Mouse (Mus musculus) thymus, postnatal 36 days (tissue): ENCODE measurements at regions not wholly inside any gene's neighbourhood (a gene's known extent, or its start where the extent isn't known, plus 50 kb on each side); places are given as distances from the start of the nearest gene placed in this dataset.
"Not testable (repeated sequence)": the region's sequence is repeated elsewhere in the genome, so short reads cannot be mapped to it uniquely, and the experiment has no call there.

ENCODE experiments used
- DNase-seq, 2 experiments: peaks; one replicate each; pipeline ENCODE4 v3.0.0; 2022; ENCODE audit warnings: mixed read lengths in 2 of 2

- no peak for DNase-seq
Observed at GRCm38 (mm10) chr17:83049972-83050535, 165.0 kb upstream of the Pkdcc start.

- DNase-seq: no peak
Observed at GRCm38 (mm10) chr17:83050591-83051197, 164.4 kb upstream of the Pkdcc start.

GRCm38 (mm10) chr17:83052613-83053140, 162.4 kb upstream of the Pkdcc start:
- DNase-seq: no peak

GRCm38 (mm10) chr17:83057832-83058231, 157.3 kb upstream of the Pkdcc start:
- DNase-seq: no peak

- no peak for DNase-seq
Observed at GRCm38 (mm10) chr17:83061843-83062242, 153.2 kb upstream of the Pkdcc start.

GRCm38 (mm10) chr17:83063848-83064247, 151.2 kb upstream of the Pkdcc start:
- no peak for DNase-seq

GRCm38 (mm10) chr17:83064376-83064775, 150.7 kb upstream of the Pkdcc start:
- not testable (repeated sequence) for DNase-seq

GRCm38 (mm10) chr17:83069246-83069645, 145.8 kb upstream of the Pkdcc start:
- no peak for DNase-seq

DNA sequence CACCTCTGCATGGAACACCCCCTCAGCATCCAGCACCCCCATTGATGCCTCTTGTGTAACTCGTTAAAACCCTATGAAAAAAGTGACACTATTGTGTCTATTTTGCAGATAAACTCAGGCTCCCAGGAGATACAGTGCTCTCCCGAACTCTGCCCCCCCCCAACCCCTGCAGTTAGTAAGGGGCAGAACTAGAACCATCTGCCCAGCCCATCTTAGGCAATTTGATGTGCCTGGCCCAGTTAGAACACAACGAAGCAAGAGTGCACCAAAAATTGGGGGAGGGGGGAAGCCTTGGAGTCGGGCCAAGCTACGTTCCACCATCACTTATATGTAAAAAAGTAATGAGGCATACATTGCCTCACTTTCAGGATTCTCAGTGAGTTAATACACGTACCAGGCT, 143.3 kb upstream of the Pkdcc start:
- DNase-seq: no peak

DNA sequence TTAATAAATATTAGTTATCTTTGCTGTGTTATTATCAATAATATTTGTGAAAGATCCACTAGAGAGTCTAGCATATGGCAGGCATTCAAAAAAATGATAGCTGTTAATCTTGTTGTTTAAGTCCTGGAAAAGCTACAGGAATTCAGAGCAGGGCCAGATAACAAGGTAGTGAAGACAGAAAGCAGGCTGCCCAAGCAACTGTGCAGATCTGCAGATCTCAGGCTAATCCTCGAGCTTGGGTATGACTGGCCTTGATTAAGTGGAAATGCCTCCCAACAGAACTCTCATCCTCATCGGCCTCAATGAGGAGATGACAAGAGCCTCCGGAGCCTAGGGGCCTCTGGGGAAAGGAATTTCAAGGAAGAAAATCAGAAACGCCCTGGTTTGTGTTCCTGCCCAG, 142.9 kb upstream of the Pkdcc start:
- DNase-seq: no peak

DNA sequence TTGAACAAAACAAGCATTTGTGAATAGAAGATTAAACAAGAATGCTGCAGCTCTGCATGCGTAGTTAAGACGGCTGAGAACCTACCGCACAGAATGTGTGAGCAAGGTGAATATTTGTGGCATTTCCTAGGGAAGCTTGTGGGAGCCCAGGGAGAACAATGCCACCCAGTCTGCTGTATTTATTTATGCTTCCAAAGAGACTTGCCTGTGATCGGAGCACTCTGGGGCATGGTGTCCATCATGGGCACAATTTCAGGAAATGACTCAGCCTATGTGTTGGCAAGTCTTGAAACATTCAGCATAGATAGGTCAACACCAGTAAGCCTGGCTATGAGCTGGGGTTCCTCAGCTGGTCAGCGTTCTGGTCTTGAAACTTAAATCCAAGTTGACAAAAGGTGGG, 140.2 kb upstream of the Pkdcc start:
- no peak for DNase-seq

- DNase-seq: no peak
Observed at GRCm38 (mm10) chr17:83077737-83078600, 137.1 kb upstream of the Pkdcc start.

DNA sequence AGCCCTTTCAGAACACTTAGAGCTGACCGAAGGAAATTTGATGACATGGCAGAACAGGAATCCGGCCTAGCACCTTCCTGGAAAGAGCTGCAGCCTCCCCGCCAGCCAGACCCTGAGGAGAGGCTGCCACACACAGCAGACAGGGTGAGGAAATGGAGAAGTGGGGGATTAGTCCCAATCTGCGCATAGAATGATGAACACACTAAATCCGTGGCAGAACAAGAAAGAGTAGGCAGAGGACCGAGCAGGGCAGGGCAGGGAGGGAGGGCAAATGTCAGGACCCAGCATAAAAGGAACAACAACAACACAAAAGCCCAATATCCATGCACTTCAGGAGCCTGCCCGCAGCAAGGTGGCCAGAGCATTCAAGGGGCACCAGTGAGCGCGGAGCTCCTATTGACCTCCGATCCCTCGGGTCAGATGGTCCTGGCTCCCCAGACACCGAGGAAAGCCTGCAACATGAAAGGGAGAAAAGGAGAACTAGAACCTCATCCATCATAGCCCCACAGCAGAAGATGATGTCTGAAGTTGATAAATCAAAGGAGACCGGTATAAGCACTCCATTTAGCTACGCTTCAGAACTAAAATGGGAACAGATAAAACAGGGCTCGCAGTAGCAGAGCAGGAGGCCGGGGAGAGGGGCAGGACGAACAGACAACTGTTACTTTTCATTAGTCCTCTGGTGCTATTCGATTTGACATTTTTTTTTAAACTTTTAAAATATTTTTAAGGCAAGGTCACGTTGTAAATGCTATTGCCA, 136.3 kb upstream of the Pkdcc start:
- no peak for DNase-seq

DNA sequence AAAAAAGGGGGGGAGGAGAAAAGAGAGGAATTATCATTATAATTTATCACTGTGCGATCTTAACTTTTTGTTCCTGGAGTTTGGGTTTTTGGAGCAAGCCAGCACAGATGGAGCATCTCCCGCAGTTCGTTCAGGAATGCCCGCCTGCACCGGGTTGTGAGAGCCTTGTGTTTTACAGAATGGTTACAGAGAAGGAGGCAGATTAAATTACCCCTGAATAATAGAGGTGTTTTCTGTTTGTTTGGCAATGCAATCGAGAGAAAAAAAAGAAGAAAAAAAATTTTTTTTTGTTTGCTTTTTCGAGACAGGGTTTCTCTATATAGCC, 135.8 kb upstream of the Pkdcc start:
- DNase-seq: no peak

- DNase-seq: no peak
Observed at GRCm38 (mm10) chr17:83081729-83082128, 133.4 kb upstream of the Pkdcc start.

GRCm38 (mm10) chr17:83083521-83083920, 131.6 kb upstream of the Pkdcc start:
- no peak for DNase-seq

DNA sequence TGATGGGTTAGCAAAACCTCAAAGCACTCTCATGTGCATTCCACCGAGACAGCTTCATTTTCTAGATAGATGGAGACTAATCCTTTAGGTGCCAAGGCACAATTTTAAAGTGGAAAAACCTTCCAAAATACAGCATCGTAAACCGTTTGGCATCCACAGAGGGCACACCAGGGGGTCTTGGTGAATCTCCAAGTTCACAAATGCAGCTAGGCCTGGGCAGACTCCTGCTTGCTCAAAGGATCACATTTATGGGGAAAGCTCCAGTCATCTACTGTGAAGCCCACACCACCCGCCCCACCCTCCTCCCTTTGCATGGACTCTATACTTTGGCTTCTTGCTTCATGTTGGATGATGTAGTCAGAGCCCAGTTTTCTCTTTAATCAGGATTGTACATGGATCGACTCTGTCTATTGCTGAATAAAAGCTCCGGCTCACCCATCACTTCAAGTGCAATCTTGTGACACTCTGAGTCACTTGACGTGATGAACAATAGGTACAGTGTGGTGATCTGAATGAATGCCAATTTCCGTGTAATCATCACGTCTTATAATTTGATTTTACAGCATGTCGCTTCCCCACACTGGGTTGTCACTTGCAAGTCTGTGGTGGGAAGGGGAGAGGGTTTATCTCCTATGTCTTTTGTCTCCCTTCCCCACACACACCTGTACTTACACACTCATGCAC, 129.2 kb upstream of the Pkdcc start:
- DNase-seq: no peak

- no peak for DNase-seq
Observed at GRCm38 (mm10) chr17:83086703-83087102, 128.4 kb upstream of the Pkdcc start.

- no peak for DNase-seq
Observed at GRCm38 (mm10) chr17:83088471-83088870, 126.6 kb upstream of the Pkdcc start.

DNA sequence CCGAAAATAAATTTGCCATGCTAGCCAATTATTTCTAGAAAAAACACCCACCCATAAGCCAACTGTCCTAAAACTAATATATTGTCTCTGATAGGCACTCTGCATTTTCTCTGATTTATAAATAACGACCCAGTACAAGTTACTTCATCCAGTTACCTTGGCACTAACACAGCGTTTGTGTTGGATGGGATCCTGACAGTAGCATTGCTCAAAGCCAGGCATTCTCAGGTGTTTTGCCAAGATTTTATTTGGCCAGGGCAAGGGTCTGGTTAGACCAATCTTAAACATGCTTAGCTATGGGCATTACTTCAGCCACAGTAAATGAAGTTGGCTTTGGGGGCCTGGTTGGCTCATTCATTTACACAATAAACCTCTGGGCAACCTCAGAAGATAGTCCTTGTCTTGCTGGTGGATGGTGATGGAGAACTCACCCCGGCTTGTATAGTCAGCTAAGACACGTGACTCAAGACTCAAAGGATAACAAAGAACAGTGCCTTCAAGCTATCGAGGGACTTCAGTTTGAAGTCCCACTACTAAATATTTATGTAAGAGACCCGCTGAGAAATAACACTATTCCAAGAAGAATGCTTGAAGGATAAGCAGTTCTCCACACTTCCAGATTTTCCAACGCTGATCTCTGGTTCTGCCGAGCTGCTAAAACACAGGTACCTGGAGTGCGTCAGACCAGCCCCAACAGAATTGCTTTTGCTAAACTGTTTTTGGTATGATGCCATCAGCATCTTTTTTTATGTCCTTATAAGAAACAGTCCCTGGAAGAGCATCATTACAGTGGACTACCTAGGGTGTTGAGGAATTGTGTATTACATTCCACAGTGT, 125.0 kb upstream of the Pkdcc start:
- no peak for DNase-seq

- no peak for DNase-seq
Observed at GRCm38 (mm10) chr17:83093862-83094261, 121.2 kb upstream of the Pkdcc start.

GRCm38 (mm10) chr17:83096451-83096850, 118.6 kb upstream of the Pkdcc start:
- DNase-seq: no peak
